Mouse (Mus musculus) ES-E14 (cell line): Measurements from ENCODE around the gene Nfkbie. TPM values are rescaled to one million over a fixed set of nuclear protein-coding genes. Genes with fewer than 3 reads are reported as not detected.
A peak's percentile ranks its signal among the peaks of the same experiment; 100 is the strongest.

Experiments used
- DNase-seq: peaks from one replicate; pipeline ENCODE4 v3.0.0-alpha.2; 2013; ENCODE audit warnings: low read depth, low spot score
- H3K27ac ChIP-seq: 2 replicates; pipeline ENCODE4 v1.5.1; 2012; ENCODE audit warnings: low read depth, mild to moderate bottlenecking, low read length, moderate library complexity, mixed read lengths; ENCODE audit not compliant: poor library complexity, insufficient read depth, severe bottlenecking
- H3K36me3 ChIP-seq: 2 replicates; pipeline ENCODE4 v1.6.1; 2012; ENCODE audit warnings: mild to moderate bottlenecking, low read length, moderate library complexity, mixed read lengths; ENCODE audit not compliant: control insufficient read depth, poor library complexity, insufficient read depth, severe bottlenecking
- H3K4me1 ChIP-seq, 2 experiments: fragments of 150-350 bp in 1 of 2; sonication (generic) in 1 of 2; 2 replicates each; pipeline ENCODE4 v1.6.1; 2012; ENCODE audit warnings: low read length in 2 of 2, mild to moderate bottlenecking in 1 of 2, mixed read lengths in 1 of 2; ENCODE audit not compliant: control insufficient read depth in 2 of 2, insufficient read depth in 2 of 2, poor library complexity in 1 of 2
- H3K4me3 ChIP-seq, 2 experiments: fragments of 150-350 bp in 1 of 2; sonication (generic) in 1 of 2; 2 replicates each; pipeline ENCODE4 v1.5.1; 2012; ENCODE audit warnings: low read length in 2 of 2, low read depth in 1 of 2, mild to moderate bottlenecking in 1 of 2, mixed read lengths in 1 of 2; ENCODE audit not compliant: insufficient read depth in 1 of 2, poor library complexity in 1 of 2, severe bottlenecking in 1 of 2
- H3K9ac ChIP-seq: 2 replicates; pipeline ENCODE4 v1.6.1; 2012; ENCODE audit warnings: low read depth, mild to moderate bottlenecking, low read length, mixed read lengths; ENCODE audit not compliant: poor library complexity, insufficient read depth, severe bottlenecking
- H3K9me3 ChIP-seq: fragments of 150-350 bp; sonication (generic); 2 replicates; pipeline ENCODE4 v1.6.1; 2012; ENCODE audit warnings: low read depth, mild to moderate bottlenecking, low read length; ENCODE audit not compliant: control insufficient read depth, insufficient read depth
- CHD2 ChIP-seq: IDR thresholded peaks from 2 replicates; pipeline ENCODE4 v1.6.1; 2014; ENCODE audit warnings: mild to moderate bottlenecking, low read depth, low read length, inconsistent platforms
- HCFC1 ChIP-seq: IDR thresholded peaks from 2 replicates; pipeline ENCODE4 v1.6.1; 2012; ENCODE audit warnings: low read length, inconsistent platforms, borderline replicate concordance; ENCODE audit not compliant: insufficient read depth
- MAFK ChIP-seq: IDR thresholded peaks from 2 replicates; pipeline ENCODE4 v1.6.1; 2014; ENCODE audit warnings: mild to moderate bottlenecking, low read depth, low read length, inconsistent platforms; ENCODE audit not compliant: insufficient read depth
- ZC3H11A ChIP-seq: IDR thresholded peaks from 2 replicates; pipeline ENCODE4 v1.6.1; 2012; ENCODE audit warnings: low read depth, mild to moderate bottlenecking, inconsistent platforms, low read length, borderline replicate concordance
- ZNF384 ChIP-seq: IDR thresholded peaks from 2 replicates; pipeline ENCODE4 v1.6.1; 2012; ENCODE audit warnings: low read depth, low read length, inconsistent platforms
- in situ Hi-C, 2 experiments: fragments of 600-800 bp; cut with MboI; formaldehyde crosslinking; loops; one replicate each; pipeline ENCODE4 v1.15.1; 2025; ENCODE audit warnings: low sequenced_read_pairs in 2 of 2, inconsistent platforms in 1 of 2; ENCODE audit not compliant: unreplicated experiment in 2 of 2
- total RNA-seq: library from RNA; depleted of rRNA; stranded (reverse); fragments of 300-350 nt; gene quantifications from 2 replicates; pipeline ENCODE4 v1.2.3, GENCODE M21; 2012

Nfkbie gene
- total RNA-seq, 1 experiment = 2.2 TPM

GRCm38 (mm10) chr17:45536264-45536663 lies 19.2 kb upstream of the Nfkbie start:
- H3K27ac ChIP-seq = no peak overlapping the region
- TF ChIP-seq MAFK (no peak), CHD2 (no peak), ZNF384 (no peak), ZC3H11A (no peak), HCFC1 (no peak)
- in situ Hi-C loops = no loop called here
- DNase-seq = no peak
- peaks cover 0 to 7% of the 10 kb centered on the region in 2 experiments; a peak in 1 of 4 replicates for H3K4me1 ChIP-seq
- no peak overlapping the region for H3K4me3 ChIP-seq
- H3K36me3 ChIP-seq = no peaks in the 10 kb centered on the region
- no peak overlapping the region for H3K9ac ChIP-seq
- no peaks in the 10 kb centered on the region for H3K9me3 ChIP-seq

GRCm38 (mm10) chr17:45538394-45538793 lies 17.1 kb upstream of the Nfkbie start:
- in situ Hi-C loops = no loop called here

GRCm38 (mm10) chr17:45539664-45540063 lies 15.8 kb upstream of the Nfkbie start:
- no peak for TF ChIP-seq HCFC1
- no peak for TF ChIP-seq ZC3H11A
- TF ChIP-seq MAFK = no peak
- H3K9ac ChIP-seq = peak overlapping the region; percentile 4; the same call in 1 of the 2 replicates
- peaks cover 2 to 19% of the 10 kb centered on the region in 2 experiments; a peak in 3 of 4 replicates for H3K4me1 ChIP-seq
- H3K27ac ChIP-seq = no peak overlapping the region
- H3K4me3 ChIP-seq = peak overlapping the region; percentile 35 to 39; a peak in 2 of 4 replicates
- no peaks in the 10 kb centered on the region for H3K36me3 ChIP-seq
- DNase-seq = no peak
- no peaks in the 10 kb centered on the region for H3K9me3 ChIP-seq
- in situ Hi-C loops = no loop called here

More at GRCm38 (mm10) chr17:45538394-45538793, 17.1 kb upstream of the Nfkbie start:
- no peaks in the 10 kb centered on the region for H3K36me3 ChIP-seq
- H3K9ac ChIP-seq = no peak overlapping the region
- TF ChIP-seq CHD2 = no peak
- TF ChIP-seq MAFK = no peak
- no peak for TF ChIP-seq ZC3H11A
- no peak for TF ChIP-seq HCFC1
- TF ChIP-seq ZNF384 = no peak
- no peak overlapping the region for H3K4me3 ChIP-seq
- DNase-seq = no peak
- H3K4me1 ChIP-seq = peaks cover under 1 to 9% of the 10 kb centered on the region in 2 experiments; a peak in 2 of 4 replicates
- H3K27ac ChIP-seq = no peak overlapping the region
- H3K9me3 ChIP-seq = no peaks in the 10 kb centered on the region

GRCm38 (mm10) chr17:45542129-45542528 lies 13.4 kb upstream of the Nfkbie start:
- H3K27ac ChIP-seq = no peak overlapping the region
- TF ChIP-seq ZC3H11A = no peak
- no peak for TF ChIP-seq CHD2
- no peak for TF ChIP-seq ZNF384
- no peaks in the 10 kb centered on the region for H3K36me3 ChIP-seq
- DNase-seq = no peak
- H3K9ac ChIP-seq = no peak overlapping the region
- H3K4me1 ChIP-seq = peaks cover 2 to 18% of the 10 kb centered on the region in 2 experiments; a peak in 3 of 4 replicates
- in situ Hi-C loops = no loop called here
- no peaks in the 10 kb centered on the region for H3K9me3 ChIP-seq
- no peak overlapping the region for H3K4me3 ChIP-seq

GRCm38 (mm10) chr17:45542705-45543104 lies 12.8 kb upstream of the Nfkbie start:
- no peak overlapping the region for H3K9ac ChIP-seq
- no peak for DNase-seq
- no peak for TF ChIP-seq ZNF384
- no peak for TF ChIP-seq CHD2
- no peak for TF ChIP-seq ZC3H11A
- TF ChIP-seq HCFC1 = no peak
- TF ChIP-seq MAFK = no peak
- peaks cover 2 to 18% of the 10 kb centered on the region in 2 experiments; a peak in 3 of 4 replicates for H3K4me1 ChIP-seq
- H3K4me3 ChIP-seq = no peak overlapping the region
- in situ Hi-C loops = no loop called here
- no peaks in the 10 kb centered on the region for H3K9me3 ChIP-seq
- no peak overlapping the region for H3K27ac ChIP-seq
- no peaks in the 10 kb centered on the region for H3K36me3 ChIP-seq
